Mouse (Mus musculus): ENCODE data around the gene Gm2381.

DNA sequence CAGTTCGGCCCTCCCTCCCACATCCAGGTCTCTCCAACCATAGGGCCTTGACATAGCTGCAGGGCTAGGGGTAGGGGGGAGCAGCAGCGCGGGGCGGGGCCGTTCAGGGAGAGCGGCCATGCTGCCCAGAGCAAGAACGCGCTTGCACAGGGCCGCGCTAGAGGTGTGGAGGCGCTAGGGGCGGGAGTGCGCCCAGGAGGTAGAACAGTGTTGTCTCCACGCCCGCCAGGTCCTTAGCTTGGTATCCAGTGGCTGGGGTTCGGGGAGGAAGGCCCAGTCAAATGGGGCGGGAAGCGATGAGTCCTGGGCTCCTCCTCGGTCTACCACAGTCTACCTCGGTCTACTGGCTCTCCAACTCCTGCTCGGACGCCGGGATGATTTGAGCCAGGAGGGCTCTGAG lies 11.1 kb upstream of the Gm2381 start:
- TF ChIP-seq POLR2A (IDR thresholded peaks at IDR 0.05; ENCODE audit: low read depth, low read length) (no peak), CTCF (IDR thresholded peaks at IDR 0.05; ENCODE audit: extremely low read depth, insufficient read depth, insufficient read length, insufficient replicate concordance) (no peak)
